Mouse (Mus musculus) gonadal fat pad, adult 2 months (tissue): ENCODE results near the gene Akna. TPM values are rescaled to one million over a fixed set of nuclear protein-coding genes. Genes with fewer than 3 reads are reported as not detected.
A peak's percentile ranks its signal among the peaks of the same experiment; 100 is the strongest.

Experiments
- DNase-seq: peaks from one replicate; pipeline ENCODE4 v3.0.0-alpha.2; 2012; ENCODE audit warnings: low read depth
- polyA plus RNA-seq: library from polyadenylated mRNA; depleted of rRNA; stranded (reverse); fragments of >200 nt; gene quantifications from 2 replicates; pipeline ENCODE4 v1.2.3, GENCODE M21; 2012

Akna gene
- polyA plus RNA-seq, 1 experiment: 4.0 TPM

DNA sequence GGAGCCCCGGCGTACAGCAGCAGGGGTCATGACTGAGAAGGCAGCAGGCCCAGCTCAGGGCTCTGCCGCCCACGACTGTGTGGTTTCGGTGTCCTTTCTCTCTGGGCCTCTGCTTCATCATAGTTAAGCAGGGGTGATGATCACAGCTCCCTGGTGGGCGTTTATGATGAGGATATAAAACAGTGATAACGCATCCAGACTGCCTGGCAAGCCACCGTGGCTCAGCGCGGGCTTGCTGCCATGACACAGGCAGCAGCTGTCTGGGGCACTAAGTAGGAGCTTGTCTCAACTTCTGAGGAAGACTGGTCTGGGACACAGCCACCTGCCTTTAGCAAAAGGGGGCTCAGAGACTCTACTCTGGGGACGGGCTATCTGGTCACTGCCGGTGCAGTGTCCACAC, 19.7 kb downstream of the Akna start:
- no peak for DNase-seq

DNA sequence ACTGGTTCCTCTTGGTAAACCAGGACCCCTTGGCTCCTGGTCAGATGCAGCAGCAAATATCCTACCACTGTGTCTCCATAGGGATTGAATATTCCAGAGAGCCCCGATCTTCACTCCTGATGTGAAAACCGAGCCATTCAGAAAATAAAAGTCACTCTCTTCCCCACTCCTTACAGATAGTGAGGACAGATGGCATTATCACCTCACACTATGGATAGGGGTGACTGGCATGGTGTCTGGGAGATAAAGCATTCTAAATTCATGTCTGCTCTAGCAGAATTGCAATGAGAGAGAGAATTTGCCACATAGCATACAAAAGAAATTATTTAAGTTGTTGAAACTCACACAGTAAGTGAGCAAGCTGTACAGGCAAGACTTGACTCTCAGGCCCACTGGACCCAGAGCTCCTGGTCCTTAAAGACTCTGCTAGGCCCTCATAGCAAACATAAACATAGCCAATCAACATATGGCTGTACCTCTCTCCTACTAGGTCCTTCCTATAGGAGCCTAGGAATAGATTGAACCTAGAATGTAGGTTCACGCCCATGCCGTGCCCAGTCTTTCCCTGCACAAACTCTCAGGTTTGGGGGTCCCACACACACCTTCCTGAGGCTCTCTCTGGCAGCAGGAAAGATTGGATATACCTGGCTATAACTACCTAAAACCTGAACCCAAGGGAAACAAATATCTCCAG, 20.3 kb downstream of the Akna start:
- DNase-seq: no peak

DNA sequence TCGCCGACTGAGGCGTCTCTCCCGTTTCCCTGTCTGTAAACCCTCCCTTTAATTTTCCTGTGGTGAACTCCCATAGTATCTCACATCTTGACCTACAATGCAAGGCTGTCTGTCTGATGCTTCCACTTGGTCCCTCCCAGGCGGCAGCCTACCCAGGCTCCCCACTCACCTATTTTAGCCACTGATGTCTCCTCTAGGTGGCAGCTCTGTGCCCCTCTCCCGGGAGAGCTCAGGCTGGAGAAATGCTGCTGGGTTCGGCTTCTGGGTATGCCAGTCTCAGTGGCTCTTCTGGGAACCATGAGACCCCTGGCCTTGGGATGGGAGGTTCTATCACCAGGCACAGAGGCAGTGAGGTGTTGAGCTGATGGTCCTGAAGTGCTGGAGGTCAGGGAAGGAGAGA, 25.7 kb downstream of the Akna start:
- DNase-seq: no peak

DNA sequence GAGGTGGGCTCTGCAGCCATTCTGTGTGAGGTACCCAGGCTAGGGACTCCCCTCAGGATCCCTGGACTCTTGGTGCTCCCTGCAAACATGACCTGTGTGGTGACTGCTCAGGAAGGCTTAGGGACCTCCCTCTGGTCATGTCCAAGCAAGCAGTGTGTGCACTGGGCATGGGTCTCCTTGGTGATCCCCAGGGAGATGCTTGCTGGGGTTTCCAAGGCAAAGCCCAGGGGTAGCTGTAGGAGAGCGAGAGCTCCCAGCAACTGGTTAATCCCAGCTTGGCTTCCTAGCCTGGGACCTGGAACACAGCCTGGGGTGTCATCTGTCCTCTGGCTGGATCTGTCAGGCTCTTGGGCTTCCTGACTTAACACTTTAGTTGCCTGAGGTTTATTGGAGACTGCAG, 27.8 kb downstream of the Akna start:
- no peak for DNase-seq

DNA sequence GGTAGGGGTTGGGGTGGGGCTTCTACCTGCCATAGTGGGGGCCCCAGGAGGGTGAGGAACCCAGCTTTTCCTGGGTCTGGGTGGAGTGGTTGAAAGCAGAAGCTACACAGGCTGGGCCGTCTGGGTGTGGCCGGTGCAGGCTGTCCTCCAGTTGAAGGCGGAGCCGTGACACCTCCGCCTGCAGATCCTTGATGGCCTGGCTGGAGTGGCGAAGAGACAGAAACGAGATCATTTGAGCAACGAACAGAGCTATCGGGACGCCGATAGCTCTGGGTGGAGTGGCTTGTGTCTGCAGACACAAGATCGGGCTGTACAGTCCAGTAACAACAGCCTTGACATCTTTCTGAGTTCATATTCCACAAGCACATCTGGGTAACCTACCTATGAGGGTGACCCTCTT, 28.8 kb downstream of the Akna start:
- no peak for DNase-seq

DNA sequence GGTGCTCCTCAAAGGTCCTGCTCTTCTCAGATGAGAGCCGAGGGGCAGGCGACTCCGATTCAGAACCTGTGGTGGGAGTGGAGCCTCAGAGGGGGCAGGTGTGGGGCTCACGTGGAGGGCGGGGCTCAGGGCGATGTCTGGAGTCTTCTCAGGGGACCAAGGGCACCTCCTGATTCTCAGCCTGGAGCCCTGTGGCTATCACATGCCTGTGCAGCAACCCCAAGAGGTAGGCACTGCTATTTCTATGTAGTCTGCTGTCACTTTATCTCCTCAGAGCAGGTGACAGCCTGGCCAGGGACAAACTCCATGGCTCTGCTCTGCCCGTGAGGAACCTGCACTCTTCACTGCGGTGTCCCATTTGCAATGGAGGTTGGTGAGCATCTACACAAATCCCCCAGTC, 29.8 kb downstream of the Akna start:
- DNase-seq: no peak

DNA sequence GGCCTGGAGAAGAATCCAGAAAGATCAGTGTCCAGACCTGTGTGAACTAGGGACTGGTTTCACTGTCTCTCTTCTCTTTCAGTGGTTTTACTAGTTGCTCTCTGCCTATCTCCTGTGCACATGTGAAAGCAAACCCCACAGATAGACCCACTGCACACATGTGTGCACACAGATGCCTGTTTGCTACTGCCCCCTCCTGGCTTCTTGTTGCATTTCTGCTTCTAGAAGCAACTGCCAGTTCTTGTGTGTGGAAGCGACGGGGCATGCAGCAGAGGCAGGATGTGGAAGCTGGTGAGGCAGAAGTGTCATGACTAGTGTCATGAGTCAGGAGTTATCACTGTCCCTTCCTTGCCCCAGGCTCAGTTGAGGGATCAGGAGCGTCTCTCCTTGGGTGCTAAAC, 31.3 kb downstream of the Akna start:
- no peak for DNase-seq

DNA sequence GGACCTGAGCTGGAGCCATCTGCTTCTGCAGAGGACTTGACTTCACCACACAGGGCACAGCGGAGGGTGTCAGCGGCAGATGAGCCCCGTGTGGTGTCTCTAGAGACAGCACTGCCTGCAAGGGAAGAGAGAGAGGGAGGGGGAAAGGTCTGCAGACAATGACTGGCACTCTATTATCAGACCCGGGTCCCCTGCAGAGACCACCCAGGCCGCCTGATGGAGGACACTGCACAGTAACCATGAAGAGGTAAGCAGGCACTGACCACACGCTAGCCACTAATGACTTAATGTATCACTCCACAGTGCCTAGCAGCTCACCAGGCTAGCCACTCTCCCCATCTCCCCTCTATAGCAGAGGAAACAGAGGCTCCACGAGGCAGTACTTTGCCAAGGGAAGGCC, 32.3 kb downstream of the Akna start:
- no peak for DNase-seq

DNA sequence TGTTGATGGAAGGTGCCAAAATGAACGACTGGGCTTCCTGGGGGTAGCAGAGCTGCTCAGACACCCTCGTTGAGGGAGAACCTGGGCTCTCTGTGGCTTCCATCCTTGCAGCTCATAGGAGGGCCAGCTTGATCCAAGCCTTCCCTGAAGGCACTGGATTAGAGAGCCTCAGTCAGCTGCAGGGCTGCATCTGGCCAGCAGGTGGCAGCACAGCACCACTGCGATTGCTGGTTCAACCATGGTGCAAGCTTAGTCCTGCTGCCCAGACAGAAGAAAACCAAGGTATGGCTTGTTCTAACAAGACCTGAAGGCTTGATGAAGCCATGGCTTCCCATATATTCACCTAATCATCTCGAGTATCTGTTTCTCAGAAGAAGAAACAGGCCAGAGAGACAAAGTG, 34.6 kb downstream of the Akna start:
- DNase-seq: no peak

DNA sequence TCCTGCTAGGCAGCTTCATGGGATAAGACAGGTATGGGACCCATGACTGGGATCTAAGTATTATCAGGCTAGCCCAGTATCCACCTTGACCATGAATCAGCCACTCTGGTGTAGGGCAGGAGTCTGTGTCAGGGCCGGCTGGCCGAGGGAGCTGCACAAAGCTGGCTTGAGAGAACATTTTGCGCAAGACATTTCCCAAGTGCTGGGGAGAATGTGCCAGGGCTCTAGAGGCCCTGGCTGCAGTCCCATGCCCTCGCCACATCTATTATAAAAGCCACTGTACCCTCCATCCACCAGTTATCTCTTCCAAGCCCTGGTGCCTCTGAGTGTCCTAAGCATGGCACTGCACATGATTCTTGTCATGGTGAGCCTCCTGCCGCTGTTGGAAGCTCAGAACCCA, 41.0 kb downstream of the Akna start, which contains the start of gene Orm2:
Gene Orm2 (plus strand): TSS at position 300 of the 400 bp plus-strand sequence.
- DNase-seq: no peak

DNA sequence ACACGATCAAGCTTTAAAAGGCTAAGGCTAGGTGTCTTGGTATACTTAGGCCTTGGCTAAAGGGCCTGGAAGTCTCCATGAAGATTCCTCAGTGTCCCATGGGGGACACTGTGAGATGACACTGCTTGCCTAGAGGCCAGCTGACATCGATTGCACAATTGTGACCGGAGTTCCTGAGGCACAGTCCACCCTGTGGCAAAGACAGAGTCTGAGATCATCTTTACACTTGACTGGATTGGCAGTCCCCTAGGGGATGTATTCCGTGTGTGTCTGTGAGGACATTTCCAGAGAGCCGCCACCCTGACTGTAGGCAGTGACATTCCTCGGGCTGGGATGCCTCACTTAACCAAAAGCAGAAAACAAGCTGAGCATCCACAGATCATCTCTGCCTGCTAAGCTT, 43.3 kb downstream of the Akna start:
- no peak for DNase-seq

DNA sequence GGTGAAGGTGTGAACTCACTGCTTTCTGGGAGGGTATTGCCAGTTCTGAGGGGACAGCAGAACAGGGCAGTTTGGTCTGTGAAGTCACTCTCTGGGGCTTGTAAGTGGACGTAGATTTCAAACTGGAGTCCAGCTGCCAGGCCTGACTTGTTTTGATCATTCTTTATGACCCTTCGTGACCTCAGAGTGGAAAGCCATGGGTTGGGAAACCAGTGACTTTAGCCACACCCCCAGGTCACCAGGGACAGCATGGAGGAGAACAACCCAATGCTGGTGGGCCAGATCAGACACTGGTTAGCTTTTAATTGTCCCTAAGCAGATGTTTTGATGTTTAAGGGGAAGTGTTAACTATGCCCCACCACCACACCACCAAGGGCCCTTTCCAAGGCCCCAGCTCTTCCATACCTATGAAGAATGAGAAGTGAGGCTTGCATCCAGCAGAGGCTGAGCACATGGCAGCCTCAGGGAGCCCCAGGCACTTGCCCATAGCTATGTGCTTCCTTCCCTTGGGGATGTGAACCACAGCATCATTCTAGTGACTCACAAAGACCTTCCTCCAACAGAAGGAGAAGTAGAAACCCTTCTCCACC, 46.1 kb downstream of the Akna start:
- no peak for DNase-seq

DNA sequence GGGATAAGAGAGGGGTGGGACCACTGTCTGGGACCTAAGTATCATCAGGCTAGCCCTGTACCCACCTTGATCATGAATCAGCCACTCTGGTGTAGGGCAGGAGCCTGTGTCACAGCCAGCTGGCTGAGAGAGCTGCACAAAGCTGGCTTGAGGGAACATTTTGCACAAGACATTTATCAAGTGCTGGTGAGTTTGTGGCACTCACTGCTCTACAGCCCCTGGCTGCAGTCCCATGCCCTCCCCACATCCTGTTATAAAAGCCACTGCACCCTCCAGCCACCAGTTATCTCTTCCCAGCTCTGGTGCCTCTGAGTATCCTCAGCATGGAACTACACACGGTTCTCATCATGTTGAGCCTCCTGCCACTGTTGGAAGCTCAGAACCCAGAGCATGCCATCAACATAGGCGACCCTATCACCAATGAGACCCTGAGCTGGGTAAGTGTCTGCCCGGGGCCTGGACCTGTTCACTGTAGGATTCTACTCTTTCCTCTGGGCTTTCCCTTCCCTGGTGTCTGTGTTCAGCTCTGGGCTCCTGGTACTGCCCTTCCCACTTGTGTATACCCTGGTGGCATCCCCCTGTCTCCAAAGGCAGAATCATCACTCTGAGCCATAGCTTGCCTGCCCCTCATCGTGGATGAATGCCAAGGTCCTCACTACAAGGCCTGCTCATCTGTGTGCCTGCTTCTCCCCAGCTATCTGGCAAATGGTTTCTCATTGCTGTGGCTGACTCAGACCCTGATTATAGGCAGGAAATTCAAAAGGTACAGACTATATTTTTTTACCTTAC, 47.1 kb downstream of the Akna start, which contains the start of gene Orm3:
Gene Orm3 (plus strand): TSS at position 286 of the 789 bp plus-strand sequence.
- no peak for DNase-seq

DNA sequence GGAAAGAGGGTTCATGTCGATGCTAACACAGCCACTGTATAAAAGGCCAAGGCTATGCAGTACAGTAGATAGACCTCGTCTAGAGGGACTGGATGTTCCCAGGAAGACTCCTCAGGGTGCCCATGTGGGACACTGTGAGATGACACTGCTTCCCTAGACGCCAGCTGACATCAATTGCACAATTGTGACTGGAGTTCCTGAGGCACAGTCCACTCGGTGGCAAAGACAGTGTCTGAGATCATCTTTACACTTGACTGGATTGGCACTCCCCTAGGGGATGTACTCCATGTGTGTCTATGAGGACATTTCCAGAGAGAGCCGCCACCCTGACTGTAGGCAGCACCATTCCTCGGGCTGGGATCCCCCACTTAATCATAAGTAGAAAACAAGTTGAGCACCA, 54.6 kb downstream of the Akna start:
- no peak for DNase-seq

DNA sequence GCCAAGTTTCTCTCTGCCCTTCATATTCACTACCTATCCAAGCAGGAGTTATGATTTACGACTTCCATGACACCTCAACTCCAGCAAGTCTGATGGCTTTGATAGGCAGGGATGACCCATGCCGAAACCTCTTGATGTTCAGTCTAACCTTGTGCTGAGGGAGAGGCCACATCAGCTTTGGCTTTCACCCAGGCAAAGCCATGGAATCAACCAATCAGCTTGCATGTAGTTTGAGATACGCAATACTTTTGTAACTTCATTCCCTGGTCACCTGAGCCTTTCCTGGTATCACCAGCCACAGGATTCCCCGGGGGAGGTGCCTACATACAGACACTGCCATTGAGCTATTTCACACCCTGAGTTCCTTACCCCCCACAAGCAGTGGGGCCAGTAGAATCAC, 56.5 kb downstream of the Akna start:
- no peak for DNase-seq

DNA sequence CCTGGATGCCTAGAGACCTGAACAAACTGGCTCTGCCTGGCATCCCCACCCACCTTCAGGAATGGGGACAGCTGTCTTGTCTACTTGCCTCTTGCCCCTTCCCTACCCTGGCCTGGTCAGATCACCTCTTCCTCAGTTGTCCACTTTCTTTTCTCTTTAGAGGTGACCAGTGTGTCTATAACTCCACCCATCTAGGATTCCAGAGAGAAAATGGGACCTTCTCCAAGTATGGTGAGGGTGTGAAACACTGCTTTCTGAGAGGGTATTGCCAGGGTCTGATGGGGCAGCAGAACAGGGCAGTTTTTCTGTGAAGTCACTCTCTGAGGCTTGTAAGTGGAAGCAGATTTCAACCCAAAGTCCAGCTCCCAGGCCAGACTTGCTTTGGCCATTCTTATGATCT, 57.9 kb downstream of the Akna start:
- DNase-seq: no peak

DNA sequence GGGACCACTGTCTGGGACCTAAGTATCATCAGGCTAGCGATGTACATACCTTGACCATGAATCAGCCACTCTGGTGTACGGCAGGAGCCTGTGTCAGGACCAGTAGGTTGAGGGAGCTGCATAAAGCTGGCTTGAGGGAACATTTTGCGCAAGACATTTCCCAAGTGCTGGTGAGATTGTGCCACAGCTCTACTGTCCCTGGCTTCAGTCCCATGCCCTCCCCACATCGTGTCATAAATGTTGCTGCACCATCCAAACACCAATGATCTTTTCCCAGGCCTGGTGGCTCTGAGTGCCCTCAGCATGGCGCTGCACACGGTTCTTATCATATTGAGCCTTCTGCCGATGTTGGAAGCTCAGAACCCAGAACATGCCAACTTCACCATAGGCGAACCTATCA, 58.9 kb downstream of the Akna start, which contains the start of gene Orm1:
Gene Orm1 (plus strand): TSS at position 266 of the 400 bp plus-strand sequence.
- peak; percentile 87 for DNase-seq

DNA sequence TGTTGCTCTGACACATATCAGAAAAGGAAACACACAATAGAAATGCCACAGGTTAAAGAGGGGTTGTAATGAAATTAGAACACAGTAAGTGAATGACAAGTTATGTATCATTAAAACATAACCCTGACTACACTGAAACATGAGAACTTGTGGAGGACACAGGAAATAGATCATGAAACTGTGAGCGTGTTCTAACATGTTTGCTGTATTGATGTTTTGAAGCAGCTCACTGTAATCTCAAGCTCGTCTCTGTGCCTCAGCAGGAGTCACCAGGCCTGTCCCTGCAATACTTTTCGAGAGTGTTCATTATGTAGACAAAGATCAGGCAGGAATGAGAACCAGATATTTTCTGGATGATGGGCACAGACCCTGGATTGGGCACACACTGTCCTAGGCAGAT, 59.5 kb downstream of the Akna start:
- no peak for DNase-seq

DNA sequence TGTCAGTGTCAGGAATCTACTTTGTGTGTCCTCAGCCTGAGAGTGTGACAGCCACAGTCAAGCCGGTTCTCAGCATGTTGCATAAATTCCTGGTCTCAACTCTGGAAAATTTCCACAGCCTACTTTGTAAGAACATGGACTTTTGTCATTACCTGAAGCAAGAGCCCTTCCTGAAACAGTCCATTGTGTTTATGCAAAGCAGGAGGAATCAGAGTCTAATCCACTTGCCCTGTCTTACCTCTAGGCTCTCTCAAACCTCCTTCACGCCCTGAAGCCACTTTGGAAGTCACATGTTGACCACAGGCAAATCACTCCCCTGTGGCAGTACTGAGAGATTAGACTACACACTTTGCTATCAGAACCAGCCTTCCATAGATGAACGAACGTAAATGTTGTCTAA, 60.7 kb downstream of the Akna start:
- no peak for DNase-seq

DNA sequence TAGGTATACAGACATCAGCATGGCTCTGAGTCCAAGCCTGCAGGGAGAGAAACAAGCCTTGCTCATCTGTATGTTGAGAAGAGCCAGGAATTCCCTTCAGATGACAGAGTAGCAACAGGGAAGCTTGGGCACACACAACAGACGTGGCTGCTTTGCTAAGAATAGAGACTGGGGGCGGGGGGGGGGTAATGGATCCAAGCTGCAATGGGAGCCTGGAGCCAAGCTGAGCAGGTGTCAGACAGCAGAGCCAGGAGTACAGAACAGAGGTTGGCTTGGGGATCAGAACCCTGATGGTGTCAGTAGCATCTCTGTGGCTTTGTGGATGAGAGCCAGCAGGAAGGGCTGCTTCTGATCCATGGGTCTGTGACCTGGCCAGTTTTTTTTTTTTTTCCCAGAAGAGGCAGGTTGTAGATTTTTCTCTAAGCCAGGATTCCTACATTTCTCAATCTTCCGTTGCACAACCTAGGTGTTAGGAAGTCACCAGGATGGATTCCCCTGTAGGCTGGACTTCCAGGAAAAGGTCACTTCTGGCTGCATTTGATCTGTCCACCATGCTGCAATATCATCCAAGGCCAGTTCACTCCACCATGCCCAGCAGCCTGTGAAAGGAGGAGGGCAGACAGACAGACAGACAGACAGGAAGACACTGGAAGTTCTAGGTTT, 64.6 kb downstream of the Akna start:
- no peak for DNase-seq

DNA sequence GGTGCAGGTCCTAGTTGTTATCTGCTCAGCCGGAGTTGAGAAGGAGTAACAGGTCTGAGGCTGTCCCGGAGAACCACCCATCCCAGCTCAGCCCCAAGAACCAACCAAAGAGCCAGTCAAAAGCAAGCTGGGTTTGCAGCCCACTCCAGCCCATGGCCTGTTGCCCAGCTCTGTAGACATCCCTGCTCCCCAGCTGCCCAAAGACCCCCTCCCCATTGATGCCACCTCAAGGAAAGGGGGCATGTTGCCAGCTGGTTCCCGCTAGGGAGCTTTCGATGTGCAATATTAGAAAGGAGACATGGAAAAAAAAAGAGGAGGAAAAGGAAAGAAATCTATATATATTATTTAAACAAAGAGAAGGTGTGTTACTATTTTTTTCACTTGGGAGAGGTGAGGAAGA, 69.8 kb downstream of the Akna start:
- DNase-seq: no peak

DNA sequence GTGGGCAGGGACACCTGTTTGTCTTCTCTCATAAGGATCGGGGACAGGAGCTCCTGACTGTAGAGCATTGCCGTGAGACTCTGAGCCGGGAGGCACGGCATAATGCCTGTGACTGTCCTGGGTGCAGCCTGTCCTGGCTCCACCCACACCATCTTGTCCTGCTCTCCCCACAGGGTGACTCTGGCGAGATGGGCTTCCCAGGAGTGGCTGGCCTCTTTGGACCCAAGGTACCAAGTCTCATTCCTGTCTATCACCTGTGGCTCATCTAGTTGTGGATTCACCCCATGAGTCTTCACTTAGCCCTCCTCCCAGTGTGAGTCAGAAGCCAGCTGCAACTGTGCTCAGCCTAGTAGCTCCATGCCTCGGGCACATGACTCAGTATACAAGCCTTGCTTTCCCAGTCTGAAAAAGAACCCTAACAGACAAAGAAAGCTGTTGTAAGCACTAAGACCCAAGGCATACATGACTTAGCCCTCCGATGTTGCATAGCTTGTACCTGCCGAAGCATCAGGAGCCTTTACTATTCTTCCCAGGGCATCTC, 79.8 kb downstream of the Akna start:
- DNase-seq: no peak
